Mouse (Mus musculus) neutrophil, adult 59 days (primary cell): ENCODE results near the gene Taf5. TPM values are rescaled to one million over a fixed set of nuclear protein-coding genes. Genes with fewer than 3 reads are reported as not detected.

Experiments
- total RNA-seq, 2 experiments: library from RNA; stranded (reverse); gene quantifications; 1 replicate in 1 of 2; 2 replicates in 1 of 2; pipeline ENCODE4 v1.2.4; 2023

Gene Taf5
- total RNA-seq = 1 to 10 TPM; 7.9 to 9.5 TPM

GRCm38 (mm10) chr19:47067096-47067882, at the start of gene Taf5:
TSS of gene Taf5 (plus strand) at chr19:47067746.

GRCm38 (mm10) chr19:47050271-47051032, 17.1 kb upstream of the Taf5 start, which contains the start of gene Pcgf6:
TSS of gene Pcgf6 (minus strand) at chr19:47050906.

GRCm38 (mm10) chr19:47090550-47091156, 23.1 kb downstream of the Taf5 start, which contains the start of the genes Usmg5 and Pdcd11:
TSS of gene Usmg5 (minus strand) at chr19:47090647.
TSS of gene Pdcd11 (plus strand) at chr19:47090768.

Other genes with a start within 250 kb of the Taf5 start
- gene Ina, start 53.0 kb upstream of the Taf5 start, total RNA-seq = not detected
- 10 to 100 TPM; 86.5 to 89.7 TPM for gene Nt5c2, start 52.6 kb upstream of the Taf5 start, total RNA-seq
- gene Pcgf6, start 16.8 kb upstream of the Taf5 start, total RNA-seq = 1 to 10 TPM; 1.6 to 1.7 TPM
- gene Usmg5, start 22.9 kb downstream of the Taf5 start, total RNA-seq = 100 to 1,000 TPM; 144 to 162 TPM
- 1 to 10 TPM; 7.8 to 9.2 TPM for gene Pdcd11, start 23.0 kb downstream of the Taf5 start, total RNA-seq
- 10 to 100 TPM in 1 of 2 experiments, 1 to 10 TPM in 1; 9.1 to 13.5 TPM for gene Calhm2, start 70.5 kb downstream of the Taf5 start, total RNA-seq
- not detected for gene Calhm1, start 76.5 kb downstream of the Taf5 start, total RNA-seq
- gene Calhm3, start 90.0 kb downstream of the Taf5 start, total RNA-seq = not detected
- gene Neurl1a, start 111.1 kb downstream of the Taf5 start, total RNA-seq = under 1 TPM in 1 of 2 experiments, not detected in 1; 0.11 TPM